Mouse (Mus musculus) forebrain, embryonic 10.5 days (tissue): ENCODE data around the gene C1qtnf5. TPM values are rescaled to one million over a fixed set of nuclear protein-coding genes. Genes with fewer than 3 reads are reported as not detected.

Source experiments
- DNase-seq: peaks from one replicate; pipeline ENCODE4 v3.0.0-alpha.2; 2017; ENCODE audit warnings: low spot score; ENCODE audit errors: extremely low spot score
- H3K27ac ChIP-seq: fragments of 300-500 bp; sonication (generic); 2 replicates; pipeline ENCODE4 v1.5.1; 2016; ENCODE audit warnings: mild to moderate bottlenecking
- H3K27me3 ChIP-seq: fragments of 300-500 bp; sonication (generic); 2 replicates; pipeline ENCODE4 v1.6.1; 2016; ENCODE audit warnings: mild to moderate bottlenecking; ENCODE audit not compliant: poor library complexity, severe bottlenecking
- H3K36me3 ChIP-seq: fragments of 300-500 bp; sonication (generic); replicated peaks from 2 replicates; pipeline ENCODE4 v1.6.1; 2016; ENCODE audit warnings: mild to moderate bottlenecking, moderate library complexity
- H3K4me1 ChIP-seq: fragments of 300-500 bp; sonication (generic); 2 replicates; pipeline ENCODE4 v1.6.1; 2016
- H3K4me3 ChIP-seq: fragments of 300-500 bp; sonication (generic); 2 replicates; pipeline ENCODE4 v1.5.1; 2016; ENCODE audit warnings: mild to moderate bottlenecking, moderate library complexity
- H3K9me3 ChIP-seq: fragments of 300-500 bp; sonication (generic); 2 replicates; pipeline ENCODE4 v1.6.1; 2016; ENCODE audit warnings: mild to moderate bottlenecking, moderate library complexity
- WGBS: fragments of 180-500 bp; shearing (Covaris S2); methylation state at CpG from one replicate; pipeline ENCODE4 v1.1.7; 2016; 5-methylcytosine and 5-hydroxymethylcytosine counted together
- polyA plus RNA-seq: library from polyadenylated mRNA; unstranded; fragments of >200 nt; fragmentation: Nextera tagmentation; extraction: Ambion mirVana; gene quantifications from 2 replicates; pipeline ENCODE4 v1.2.1, GENCODE M21; 2016

The C1qtnf5 gene
- polyA plus RNA-seq, 1 experiment from 2014 or later: not detected

DNA sequence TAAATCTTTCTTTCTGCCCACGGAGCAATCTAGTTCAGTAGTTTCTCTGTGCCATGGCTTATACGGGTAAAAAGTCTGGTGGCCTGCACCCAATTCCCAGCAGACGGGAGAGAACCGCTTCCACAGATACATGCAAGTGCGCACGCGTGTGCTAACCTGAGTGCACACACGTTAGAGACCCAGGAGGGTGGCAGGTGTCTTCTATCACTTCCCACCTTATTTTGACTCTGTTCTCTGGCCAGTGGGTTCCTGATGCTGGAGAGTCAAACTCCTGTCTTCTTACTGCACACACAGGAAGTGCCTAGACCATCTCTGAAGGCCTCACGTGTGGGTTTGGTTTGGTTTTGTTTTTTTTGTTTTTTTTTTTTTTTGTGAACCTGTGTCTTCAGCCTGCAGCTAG, 8.6 kb downstream of the C1qtnf5 start:
- DNase-seq: no peak
- H3K36me3 ChIP-seq: peaks cover 8% of the 10 kb centered on the region
- H3K4me3 ChIP-seq: no peak overlapping the region
- peaks cover 26% of the 10 kb centered on the region for H3K4me1 ChIP-seq
- H3K27me3 ChIP-seq: no peaks in the 10 kb centered on the region
- 94% methylated on average over 9 of the region's 9 CpGs for WGBS
- no peak overlapping the region for H3K27ac ChIP-seq
- no peaks in the 10 kb centered on the region for H3K9me3 ChIP-seq

DNA sequence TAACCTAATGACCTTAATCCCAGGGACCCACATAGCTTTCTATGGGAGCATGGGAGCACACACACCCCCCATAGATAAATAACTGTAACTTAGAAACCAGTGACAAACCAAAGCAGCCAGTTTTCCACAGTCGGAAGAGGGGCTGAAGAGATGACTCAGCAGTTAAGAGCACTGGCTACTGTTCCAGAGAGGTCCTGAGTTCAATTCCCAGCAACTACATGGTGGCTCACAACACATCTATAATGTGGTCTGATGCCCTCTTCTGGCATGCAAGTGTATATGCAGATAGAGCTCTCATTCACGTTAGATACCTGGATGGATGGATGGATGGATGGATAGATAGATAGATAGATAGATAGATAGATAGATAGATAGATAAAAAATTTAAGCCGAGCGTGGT, 9.1 kb downstream of the C1qtnf5 start:
- H3K4me3 ChIP-seq: no peak overlapping the region
- H3K27me3 ChIP-seq: no peaks in the 10 kb centered on the region
- WGBS: 87% methylated on average over 4 of the region's 4 CpGs
- no peaks in the 10 kb centered on the region for H3K9me3 ChIP-seq
- H3K36me3 ChIP-seq: peaks cover 4% of the 10 kb centered on the region; the same call in 1 of the 2 replicates
- no peak for DNase-seq
- H3K27ac ChIP-seq: no peak overlapping the region
- H3K4me1 ChIP-seq: peaks cover 21% of the 10 kb centered on the region

DNA sequence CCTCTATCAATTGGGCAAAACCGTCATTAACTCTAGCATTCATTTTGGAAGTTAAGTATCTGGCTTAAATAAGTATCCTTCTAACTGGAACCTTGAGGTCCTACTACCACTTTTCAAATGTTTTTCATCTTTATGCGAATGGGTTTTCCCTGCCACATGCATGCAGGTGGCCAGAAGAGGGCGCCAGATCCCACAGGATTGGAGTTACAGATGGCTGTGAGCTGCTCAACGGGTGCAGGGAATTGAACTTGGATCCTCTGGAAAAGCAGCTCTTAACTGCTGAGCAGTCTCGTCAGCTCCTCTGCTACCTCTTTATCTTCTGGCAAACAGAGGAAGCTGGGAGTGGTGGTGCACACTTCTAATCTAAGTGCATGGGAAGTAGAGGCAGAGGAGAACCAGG, 12.0 kb downstream of the C1qtnf5 start:
- Histone ChIP-seq H3K36me3 (no peaks in the 10 kb centered on the region), H3K9me3 (no peaks in the 10 kb centered on the region), H3K4me1 (0 out of 2 replicates have a peak, but pooled peaks cover 3% of the 10 kb centered on the region), H3K4me3 (no peak overlapping the region), H3K27ac (no peak overlapping the region), H3K27me3 (no peaks in the 10 kb centered on the region)
- DNase-seq: no peak
- 51% methylated on average over 5 of the region's 5 CpGs for WGBS

DNA sequence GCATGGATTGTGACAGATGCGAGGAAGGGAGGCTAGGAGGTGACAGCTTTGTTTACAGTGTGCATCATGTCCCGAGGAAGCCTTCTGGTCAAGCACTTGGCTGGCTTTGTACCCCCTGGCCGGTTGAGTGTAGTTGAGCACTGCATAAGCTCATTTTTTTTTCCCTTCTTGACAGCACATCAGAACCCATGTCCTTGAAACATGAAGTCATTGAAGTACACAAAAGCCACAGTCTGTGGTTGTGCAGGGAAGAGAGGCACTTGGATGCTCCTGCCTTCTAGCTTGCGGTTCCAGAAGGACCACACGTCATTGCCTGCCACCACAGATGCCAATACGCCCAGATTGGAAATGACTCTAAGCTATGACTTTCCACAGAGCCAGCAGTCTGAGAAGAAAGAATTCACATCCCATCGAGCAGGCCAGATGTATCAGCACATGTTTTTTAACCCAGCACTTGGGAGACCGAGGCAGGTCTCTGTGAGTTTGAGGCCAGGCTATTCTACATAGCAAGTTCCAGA, 13.0 kb downstream of the C1qtnf5 start:
- H3K27me3 ChIP-seq: no peaks in the 10 kb centered on the region
- no peaks in the 10 kb centered on the region for H3K9me3 ChIP-seq
- no peak overlapping the region for H3K4me3 ChIP-seq
- 87% methylated on average over 8 of the region's 8 CpGs for WGBS
- no peaks in the 10 kb centered on the region; the same call in 1 of the 2 replicates for H3K4me1 ChIP-seq
- H3K36me3 ChIP-seq: no peaks in the 10 kb centered on the region
- no peak overlapping the region for H3K27ac ChIP-seq
- no peak for DNase-seq

DNA sequence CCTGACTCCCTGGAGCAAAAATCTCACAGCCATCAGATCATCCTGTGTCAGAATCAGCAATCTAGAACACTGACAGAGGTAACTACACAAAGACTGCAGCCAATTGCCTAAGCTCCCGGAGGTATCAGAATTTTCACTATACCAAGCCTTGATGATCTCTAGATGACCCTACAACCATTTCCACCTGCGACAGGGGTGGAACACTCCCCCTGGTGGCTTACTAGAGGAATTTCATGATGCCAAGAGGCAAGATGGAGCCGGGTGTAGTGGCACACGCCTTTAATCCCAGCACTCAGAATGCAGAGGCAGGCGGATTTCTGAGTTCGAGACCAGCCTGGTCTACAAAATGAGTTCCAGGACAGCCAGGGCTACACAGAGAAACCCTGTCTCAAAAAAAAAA, 17.3 kb downstream of the C1qtnf5 start:
- H3K4me1 ChIP-seq: peaks cover 25% of the 10 kb centered on the region
- no peaks in the 10 kb centered on the region for H3K9me3 ChIP-seq
- H3K36me3 ChIP-seq: no peaks in the 10 kb centered on the region
- H3K4me3 ChIP-seq: no peak overlapping the region
- WGBS: 71% methylated on average over 6 of the region's 6 CpGs
- H3K27ac ChIP-seq: no peak overlapping the region
- DNase-seq: no peak
- peaks cover 11% of the 10 kb centered on the region; the same call in 1 of the 2 replicates for H3K27me3 ChIP-seq

DNA sequence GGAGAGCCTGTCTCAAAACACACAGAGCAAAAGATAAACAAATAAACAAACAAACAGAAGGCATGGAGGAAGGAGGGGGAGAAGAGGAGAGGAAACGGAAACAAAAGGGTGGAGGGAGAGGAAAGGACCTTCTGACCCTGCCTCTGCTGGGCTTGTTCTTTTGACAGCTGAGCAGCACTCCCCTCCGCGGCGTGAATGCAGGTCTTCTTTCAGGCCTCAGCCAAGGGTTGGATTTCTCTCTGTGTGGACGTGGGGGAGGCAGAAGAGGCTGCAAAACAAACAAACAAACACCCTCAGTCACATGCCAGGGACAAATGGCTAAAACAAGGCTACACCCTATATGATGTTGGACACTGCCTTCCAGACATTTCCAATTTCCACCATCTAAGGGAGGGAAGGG, 18.0 kb downstream of the C1qtnf5 start:
- Histone ChIP-seq H3K4me1 (peaks cover 32% of the 10 kb centered on the region), H3K9me3 (no peaks in the 10 kb centered on the region), H3K4me3 (no peak overlapping the region), H3K36me3 (no peaks in the 10 kb centered on the region), H3K27me3 (peaks cover 12% of the 10 kb centered on the region; the same call in 1 of the 2 replicates), H3K27ac (no peak overlapping the region)
- 67% methylated on average over 5 of the region's 5 CpGs for WGBS
- DNase-seq: no peak

DNA sequence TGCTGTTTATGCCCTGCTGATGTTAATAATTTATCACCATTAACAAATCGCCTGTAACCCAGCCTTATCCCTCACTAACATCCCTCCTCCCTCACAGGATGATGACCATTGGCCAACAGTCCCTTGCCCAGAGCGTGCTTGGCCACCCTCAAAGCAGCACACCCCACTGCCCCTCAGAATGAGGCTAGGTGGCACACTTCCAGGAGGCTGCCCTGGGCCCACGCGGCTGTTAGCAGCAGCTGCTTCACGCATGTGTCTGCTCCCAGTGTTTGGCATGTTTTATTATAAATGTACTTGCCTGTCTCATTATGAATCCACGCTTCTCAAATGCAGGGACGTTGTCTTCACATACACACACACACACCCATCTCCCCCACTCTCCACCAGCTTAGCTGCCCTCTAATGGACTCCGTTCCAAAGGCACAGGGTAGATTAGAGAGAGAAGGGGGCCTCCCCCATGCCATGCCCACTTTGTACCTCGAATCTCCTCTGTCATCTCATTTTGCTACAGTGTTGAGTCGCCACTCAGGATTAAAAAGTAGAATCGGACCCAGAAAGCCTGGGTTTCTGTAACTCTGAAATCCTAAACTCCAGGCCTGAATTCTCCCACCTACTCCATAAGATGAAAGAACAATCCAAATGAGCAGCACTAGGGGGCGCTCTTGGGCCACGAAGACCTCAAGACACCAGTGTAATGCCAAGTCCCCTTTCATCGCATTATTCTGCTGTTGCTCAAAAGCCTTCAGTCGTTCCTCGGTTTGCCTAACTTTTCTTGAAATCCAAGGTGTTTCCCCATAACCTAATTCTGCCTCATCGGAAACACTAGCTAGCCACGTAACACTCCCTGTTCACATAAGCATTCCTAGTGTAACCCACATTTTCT, 18.7 kb downstream of the C1qtnf5 start:
- Histone ChIP-seq H3K4me1 (peaks cover 39% of the 10 kb centered on the region), H3K4me3 (peak overlapping the region; percentile 12; the same call in 1 of the 2 replicates), H3K27ac (peak overlapping the region; percentile 56), H3K36me3 (no peaks in the 10 kb centered on the region), H3K27me3 (peaks cover 15% of the 10 kb centered on the region; the same call in 1 of the 2 replicates), H3K9me3 (no peaks in the 10 kb centered on the region)
- peak; percentile 83 for DNase-seq
- 35% methylated on average over 18 of the region's 18 CpGs for WGBS

DNA sequence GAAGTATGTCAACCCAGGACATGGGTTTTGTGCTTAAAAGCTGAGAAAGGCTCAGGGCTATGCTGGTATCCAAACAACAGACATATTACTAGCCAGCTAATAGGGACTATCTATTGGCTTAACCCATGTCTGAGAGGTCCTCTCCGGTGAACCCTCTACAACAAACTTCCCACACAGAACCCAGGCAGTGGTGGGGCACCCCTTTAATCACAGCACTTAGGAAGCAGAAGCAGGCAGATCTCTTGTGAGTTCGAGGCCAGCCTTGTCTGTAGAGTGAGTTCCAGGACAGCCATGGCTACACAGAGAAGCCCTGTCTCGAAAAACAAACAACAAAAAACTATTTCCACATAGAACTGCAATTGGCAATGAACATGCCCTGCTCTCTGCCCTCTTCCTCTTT, 19.7 kb downstream of the C1qtnf5 start:
- Histone ChIP-seq H3K4me3 (no peak overlapping the region), H3K9me3 (no peaks in the 10 kb centered on the region), H3K4me1 (peaks cover 49% of the 10 kb centered on the region), H3K27me3 (peaks cover 24% of the 10 kb centered on the region), H3K36me3 (no peaks in the 10 kb centered on the region), H3K27ac (peak overlapping the region; percentile 37; the same call in 1 of the 2 replicates)
- WGBS: 86% methylated on average over 3 of the region's 3 CpGs
- DNase-seq: no peak

DNA sequence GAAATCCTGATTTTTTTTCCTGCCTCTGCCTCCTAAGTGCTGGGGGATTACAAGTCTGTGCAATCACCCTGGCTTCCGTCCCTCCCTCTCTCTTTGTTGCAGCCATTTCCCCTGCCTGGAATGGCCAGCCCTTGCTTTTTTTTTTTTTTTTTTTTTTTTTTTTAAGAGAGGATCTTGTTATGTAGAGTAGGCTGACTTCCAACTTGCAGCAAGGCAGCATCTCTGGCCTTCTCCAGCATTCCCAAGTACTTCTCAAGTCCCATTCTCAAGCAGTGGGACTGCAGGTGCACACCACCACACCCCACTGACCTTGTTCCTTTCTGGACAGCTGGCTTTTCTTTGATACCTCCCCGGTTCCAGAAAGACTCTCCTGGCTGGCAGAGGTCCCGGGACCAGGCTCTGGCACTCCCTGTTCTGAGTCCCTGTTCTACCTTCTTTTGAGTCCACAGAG, 20.3 kb downstream of the C1qtnf5 start:
- H3K4me1 ChIP-seq: peaks cover 50% of the 10 kb centered on the region
- no peaks in the 10 kb centered on the region for H3K36me3 ChIP-seq
- no peak overlapping the region for H3K27ac ChIP-seq
- no peak for DNase-seq
- H3K4me3 ChIP-seq: no peak overlapping the region
- H3K9me3 ChIP-seq: no peaks in the 10 kb centered on the region
- 52% methylated on average over 3 of the region's 3 CpGs for WGBS
- H3K27me3 ChIP-seq: peaks cover 31% of the 10 kb centered on the region

DNA sequence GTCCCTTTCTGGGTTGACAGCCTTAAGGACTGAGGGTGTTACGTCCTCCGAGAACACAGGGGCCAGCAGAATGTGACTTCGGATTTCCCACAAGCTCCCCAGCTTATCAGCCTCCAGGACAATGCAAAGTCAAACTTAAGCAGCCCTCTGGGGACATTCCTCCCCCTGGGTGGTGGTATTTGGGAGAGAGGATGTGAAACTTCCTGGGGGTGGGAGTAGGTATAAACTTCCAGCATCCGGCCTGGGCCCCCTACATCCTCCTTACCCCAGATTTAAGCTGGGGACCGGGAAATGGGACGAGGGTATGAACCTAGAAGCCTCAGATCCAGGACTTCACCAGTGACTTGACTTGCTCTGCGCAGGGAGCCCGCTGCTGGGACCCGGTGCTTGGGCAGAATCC, 22.6 kb downstream of the C1qtnf5 start:
- 3% methylated on average over 9 of the region's 9 CpGs for WGBS
- H3K36me3 ChIP-seq: no peaks in the 10 kb centered on the region
- H3K9me3 ChIP-seq: no peaks in the 10 kb centered on the region
- no peak for DNase-seq
- peak overlapping the region; percentile 51 for H3K4me3 ChIP-seq
- H3K27ac ChIP-seq: peak overlapping the region; percentile 85
- peaks cover 53% of the 10 kb centered on the region for H3K27me3 ChIP-seq
- peaks cover 68% of the 10 kb centered on the region for H3K4me1 ChIP-seq

DNA sequence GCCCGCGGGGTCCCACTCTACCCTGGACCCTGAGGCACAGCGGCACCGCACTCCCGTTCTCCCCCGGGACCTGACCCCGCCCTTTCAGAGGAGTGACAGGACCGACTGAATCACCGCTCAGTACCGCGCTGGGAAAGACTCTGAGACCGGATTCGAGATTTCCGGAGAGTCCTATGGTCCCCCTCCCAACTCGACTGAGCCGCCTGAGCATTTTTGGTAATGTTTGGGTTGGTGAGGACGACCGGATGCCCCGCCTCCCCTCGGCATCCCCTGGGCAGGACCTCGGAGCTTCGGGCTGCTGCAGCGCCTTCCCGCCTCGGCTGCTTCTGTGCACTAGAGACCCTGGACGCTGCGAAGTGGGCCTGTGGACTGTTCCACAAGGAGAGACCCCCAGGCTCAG, 23.0 kb downstream of the C1qtnf5 start:
- Histone ChIP-seq H3K4me3 (peak overlapping the region; percentile 51), H3K9me3 (no peaks in the 10 kb centered on the region), H3K36me3 (no peaks in the 10 kb centered on the region), H3K27me3 (peaks cover 57% of the 10 kb centered on the region), H3K4me1 (peaks cover 72% of the 10 kb centered on the region), H3K27ac (peak overlapping the region; percentile 85)
- DNase-seq: peak; percentile 72
- WGBS: under 1% methylated on average over 27 of the region's 27 CpGs

DNA sequence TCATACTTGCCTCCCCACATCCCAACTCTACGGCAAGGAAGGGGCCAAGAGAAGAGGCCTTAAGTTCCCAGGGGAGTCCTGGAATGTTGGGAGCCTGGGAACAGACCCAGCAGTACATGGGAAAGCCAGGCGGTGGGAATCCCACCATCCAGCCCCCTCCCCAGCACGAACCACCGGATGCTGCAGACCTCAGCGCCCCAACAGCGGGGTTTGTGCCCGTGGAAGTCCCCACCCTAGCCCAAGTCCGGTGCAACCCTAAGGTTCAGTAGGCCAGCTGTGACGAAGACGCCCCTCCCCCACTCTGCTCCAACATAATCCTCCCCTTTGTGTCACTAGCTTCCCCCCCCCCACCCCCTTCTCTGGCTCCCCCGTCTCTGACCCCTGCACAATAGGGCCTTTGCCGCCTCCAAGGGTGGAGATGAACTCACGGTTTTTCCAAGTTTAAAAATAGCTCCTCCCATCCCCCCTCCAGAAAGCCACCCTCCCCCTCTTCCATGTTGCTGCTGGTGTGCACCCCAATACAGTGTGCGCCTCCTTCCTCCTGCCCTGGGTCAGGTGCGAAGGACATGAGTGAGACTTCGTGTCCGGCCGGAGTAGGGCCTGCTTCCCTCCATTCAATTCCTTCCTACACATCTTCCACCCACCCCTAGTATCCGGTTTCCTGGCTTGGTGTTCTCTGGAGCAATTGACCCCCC, 23.7 kb downstream of the C1qtnf5 start:
- peaks cover 76% of the 10 kb centered on the region for H3K4me1 ChIP-seq
- H3K9me3 ChIP-seq: no peaks in the 10 kb centered on the region
- peaks cover 64% of the 10 kb centered on the region for H3K27me3 ChIP-seq
- H3K27ac ChIP-seq: peak overlapping the region; percentile 85
- WGBS: 7% methylated on average over 19 of the region's 19 CpGs
- peak; percentile 69 for DNase-seq
- H3K36me3 ChIP-seq: no peaks in the 10 kb centered on the region
- H3K4me3 ChIP-seq: peak overlapping the region; percentile 51

DNA sequence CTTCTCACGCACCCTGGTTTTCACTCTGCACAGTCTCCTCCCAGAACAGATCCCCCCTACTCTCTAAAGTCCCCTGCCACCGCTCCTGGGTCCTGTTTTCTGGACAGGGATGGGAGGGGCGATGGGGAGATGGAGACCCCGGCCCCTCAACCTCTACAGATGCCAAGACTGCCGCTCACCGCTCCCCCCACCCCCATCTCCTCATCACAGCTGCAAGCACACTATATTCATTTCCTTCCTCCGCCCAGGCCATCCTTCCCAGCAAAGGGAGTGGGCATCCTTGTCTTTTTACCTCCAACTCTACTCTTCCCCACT, 24.2 kb downstream of the C1qtnf5 start:
- Histone ChIP-seq H3K4me3 (peak overlapping the region; percentile 51; the same call in 1 of the 2 replicates), H3K4me1 (peaks cover 76% of the 10 kb centered on the region), H3K9me3 (no peaks in the 10 kb centered on the region), H3K27ac (peak overlapping the region; percentile 85), H3K36me3 (no peaks in the 10 kb centered on the region), H3K27me3 (peaks cover 69% of the 10 kb centered on the region)
- WGBS: 27% methylated on average over 7 of the region's 7 CpGs
- DNase-seq: no peak
